Mouse (Mus musculus) embryonic facial prominence, embryonic 11.5 days (tissue): ENCODE results near the gene Cox4i1. TPM values are rescaled to one million over a fixed set of nuclear protein-coding genes. Genes with fewer than 3 reads are reported as not detected.

Experiments
- ATAC-seq: fragments of 200-750 bp; cut with Nextera tagmentation; replicated peaks from 2 replicates; pipeline ENCODE4 v1.8.0; 2017; ENCODE audit warnings: low read depth; ENCODE audit not compliant: insufficient number of reproducible peaks, low FRiP score, low TSS enrichment
- DNase-seq: peaks from one replicate; pipeline ENCODE4 v3.0.0-alpha.2; 2015; ENCODE audit warnings: low spot score
- H3K27ac ChIP-seq: fragments of 300-500 bp; sonication (generic); replicated peaks from 2 replicates; pipeline ENCODE4 v1.5.1; 2014; ENCODE audit warnings: mild to moderate bottlenecking, low read depth, low read length, control low read depth
- H3K27me3 ChIP-seq: fragments of 300-500 bp; sonication (generic); 2 replicates; pipeline ENCODE4 v1.6.1; 2014; ENCODE audit warnings: mild to moderate bottlenecking, low read length, moderate library complexity, mixed read lengths; ENCODE audit not compliant: control insufficient read depth, insufficient read depth
- H3K36me3 ChIP-seq: fragments of 300-500 bp; sonication (generic); replicated peaks from 2 replicates; pipeline ENCODE4 v1.6.1; 2014; ENCODE audit warnings: low read depth, mild to moderate bottlenecking, low read length, moderate library complexity, mixed read lengths; ENCODE audit not compliant: control insufficient read depth, insufficient read depth
- H3K4me1 ChIP-seq: fragments of 300-500 bp; sonication (generic); 2 replicates; pipeline ENCODE4 v1.6.1; 2014; ENCODE audit warnings: low read length, mixed read lengths; ENCODE audit not compliant: control insufficient read depth, insufficient read depth
- H3K4me2 ChIP-seq: fragments of 300-500 bp; sonication (generic); 2 replicates; pipeline ENCODE4 v1.6.1; 2014; ENCODE audit warnings: low read depth, mild to moderate bottlenecking, control low read depth, low read length, moderate library complexity
- H3K4me3 ChIP-seq: fragments of 300-500 bp; sonication (generic); 2 replicates; pipeline ENCODE4 v1.5.1; 2014; ENCODE audit warnings: low read depth, low read length, control low read depth
- H3K9ac ChIP-seq: fragments of 300-500 bp; sonication (generic); replicated peaks from 2 replicates; pipeline ENCODE4 v1.6.1; 2014; ENCODE audit warnings: mild to moderate bottlenecking, control low read depth, low read length
- H3K9me3 ChIP-seq: fragments of 300-500 bp; sonication (generic); replicated peaks from 2 replicates; pipeline ENCODE4 v1.6.1; 2016; ENCODE audit warnings: mild to moderate bottlenecking, low read length, inconsistent platforms, mixed read lengths; ENCODE audit not compliant: control insufficient read depth
- WGBS: fragments of 180-500 bp; shearing (Covaris S2); extraction: QIAGEN DNeasy Blood & Tissue Kit; methylation state at CpG from one replicate; pipeline ENCODE4 v1.1.7; 2014; 5-methylcytosine and 5-hydroxymethylcytosine counted together
- polyA plus RNA-seq: library from polyadenylated mRNA; unstranded; fragments of >200 nt; fragmentation: Nextera tagmentation; extraction: Ambion mirVana; gene quantifications from 2 replicates; pipeline ENCODE4 v1.2.1, GENCODE M21; 2014

Cox4i1 gene
- polyA plus RNA-seq, 1 experiment from 2014 or later: 854 TPM

DNA sequence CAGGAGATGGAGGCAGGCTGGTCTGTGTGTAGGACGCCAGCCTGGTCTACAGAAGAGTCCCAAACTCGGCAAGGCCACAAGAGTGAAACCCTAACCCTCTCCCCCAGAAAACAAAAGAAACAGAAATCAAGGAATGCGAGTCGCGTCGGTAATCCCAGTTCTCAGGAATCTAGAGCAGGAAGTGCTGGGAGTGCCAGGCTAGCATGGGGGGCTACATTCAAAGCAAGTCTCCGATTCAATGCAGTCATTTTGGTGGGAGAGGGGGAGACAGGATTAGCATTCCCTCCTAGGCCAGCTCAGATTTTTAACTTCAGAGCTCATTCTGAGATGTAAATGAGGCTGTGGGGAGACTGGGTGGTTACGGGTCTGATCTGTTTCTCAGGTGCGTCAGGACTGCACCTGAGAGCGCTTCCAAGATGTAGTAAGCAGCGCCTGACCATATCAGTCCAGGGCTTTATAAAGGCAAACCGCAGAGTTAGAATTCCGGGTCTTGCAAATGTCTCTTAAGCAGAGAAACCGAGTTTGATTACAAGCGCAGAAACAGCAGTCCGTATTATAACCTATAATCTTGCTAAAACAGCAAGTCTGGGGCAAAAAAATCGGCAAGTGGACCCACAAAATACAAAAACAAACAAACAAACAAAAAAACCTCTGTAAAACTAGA, 1.1 kb upstream of the Cox4i1 start:
- H3K27me3 ChIP-seq: no peaks in the 10 kb centered on the region
- H3K4me2 ChIP-seq: peak overlapping the region; percentile 64
- H3K27ac ChIP-seq: no peak overlapping the region
- H3K36me3 ChIP-seq: no peaks in the 10 kb centered on the region; the same call in 1 of the 2 replicates
- peaks cover 4% of the 10 kb centered on the region; the same call in 1 of the 2 replicates for H3K4me1 ChIP-seq
- no peaks in the 10 kb centered on the region for H3K9me3 ChIP-seq
- 1% methylated on average over 17 of the region's 17 CpGs for WGBS
- ATAC-seq: no peak
- H3K4me3 ChIP-seq: peak overlapping the region; percentile 96
- peak overlapping the region; percentile 93 for H3K9ac ChIP-seq
- peak; percentile 30 for DNase-seq

DNA sequence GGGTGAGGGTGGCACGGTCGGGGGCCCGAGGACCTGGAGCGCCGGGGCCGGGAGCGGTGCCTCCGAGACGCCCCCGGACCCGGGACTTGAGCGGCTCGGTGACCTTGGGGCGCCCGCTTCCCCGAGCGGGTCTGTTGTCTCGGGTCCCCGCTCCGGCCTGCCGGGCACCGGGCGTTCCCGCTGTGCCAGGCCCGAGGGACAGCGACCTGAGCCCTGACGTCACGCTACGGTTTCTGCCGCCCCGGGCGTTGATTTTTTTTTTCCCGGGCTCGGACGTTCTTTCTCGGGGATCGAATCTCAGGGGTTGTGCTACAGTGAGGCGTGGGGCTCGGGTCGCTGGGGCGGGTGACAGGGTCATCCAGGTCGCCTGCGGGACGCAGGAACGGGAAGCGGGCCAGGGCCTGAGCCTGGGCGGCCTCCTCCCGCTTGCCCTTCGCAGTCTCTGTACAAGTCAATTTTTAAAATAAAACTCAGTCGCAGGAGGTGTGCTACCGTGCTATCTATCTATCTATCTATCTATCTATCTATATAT, 418 bp downstream of the Cox4i1 start, which contains the start of gene Emc8:
Gene Emc8 (minus strand): TSS at position 200 of the 532 bp plus-strand sequence.
- no peaks in the 10 kb centered on the region for H3K9me3 ChIP-seq
- ATAC-seq: no peak
- H3K9ac ChIP-seq: peak within 1 kb of the TSS; percentile 93
- peak; percentile 14 for DNase-seq
- WGBS: under 1% methylated on average over 44 of the region's 51 CpGs
- peaks cover 2% of the 10 kb centered on the region for H3K36me3 ChIP-seq
- peak within 1 kb of the TSS; percentile 74 for H3K27ac ChIP-seq
- H3K4me2 ChIP-seq: peak within 1 kb of the TSS; percentile 90
- no peaks in the 10 kb centered on the region for H3K27me3 ChIP-seq
- peak within 1 kb of the TSS; percentile 96 for H3K4me3 ChIP-seq
- H3K4me1 ChIP-seq: peaks cover 4% of the 10 kb centered on the region; the same call in 1 of the 2 replicates

DNA sequence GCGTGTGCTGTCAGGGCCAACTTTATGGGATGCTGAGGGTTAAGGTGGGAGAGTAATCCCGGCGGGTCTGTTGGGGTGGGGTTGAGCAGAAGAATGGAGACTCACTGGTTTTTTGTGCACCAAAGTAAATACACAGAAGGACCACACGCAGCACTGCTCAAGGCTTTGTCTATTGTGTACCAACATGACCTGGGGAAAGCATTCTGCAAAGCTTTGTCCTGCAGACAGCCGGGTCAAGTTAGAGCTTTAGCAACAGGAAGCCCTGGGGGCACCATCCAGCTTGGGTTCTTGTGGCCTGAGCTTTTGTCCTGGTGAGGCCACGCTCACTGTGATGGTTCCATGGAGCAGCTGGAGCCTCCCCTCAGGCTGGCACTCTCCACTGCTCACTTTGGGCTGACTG, 3.8 kb downstream of the Cox4i1 start:
- no peak overlapping the region for H3K9ac ChIP-seq
- DNase-seq: no peak
- no peaks in the 10 kb centered on the region for H3K27me3 ChIP-seq
- WGBS: 43% methylated on average over 6 of the region's 6 CpGs
- H3K4me3 ChIP-seq: no peak overlapping the region
- ATAC-seq: no peak
- no peaks in the 10 kb centered on the region for H3K9me3 ChIP-seq
- H3K4me1 ChIP-seq: no peaks in the 10 kb centered on the region
- no peak overlapping the region for H3K4me2 ChIP-seq
- H3K36me3 ChIP-seq: peaks cover 9% of the 10 kb centered on the region
- H3K27ac ChIP-seq: no peak overlapping the region

DNA sequence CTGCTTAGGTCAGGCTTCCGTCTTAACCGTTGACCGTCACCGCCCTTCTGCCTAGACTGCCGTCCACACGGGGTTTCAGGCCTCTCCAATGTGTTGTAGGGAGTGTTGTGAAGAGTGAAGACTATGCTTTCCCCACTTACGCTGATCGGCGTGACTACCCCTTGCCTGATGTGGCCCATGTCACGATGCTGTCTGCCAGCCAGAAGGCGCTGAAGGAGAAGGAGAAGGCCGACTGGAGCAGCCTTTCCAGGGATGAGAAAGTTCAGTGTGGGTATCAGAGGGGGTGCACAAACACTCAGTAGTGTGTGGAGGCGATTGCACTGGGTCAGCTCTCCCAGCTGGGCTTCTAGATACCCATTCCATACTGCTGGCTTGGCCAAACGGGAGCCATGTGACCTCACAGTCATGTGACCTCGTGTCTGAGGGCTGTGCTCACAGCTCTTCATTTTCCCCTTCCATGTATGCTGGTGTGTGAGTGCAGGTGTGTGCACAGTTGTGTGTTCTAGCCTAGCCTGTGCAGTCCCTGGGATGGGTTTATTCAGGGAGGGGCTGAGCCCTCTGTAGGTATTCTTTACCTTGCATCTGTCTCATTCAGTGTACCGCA, 4.7 kb downstream of the Cox4i1 start:
- no peaks in the 10 kb centered on the region for H3K27me3 ChIP-seq
- no peak overlapping the region for H3K4me2 ChIP-seq
- no peak overlapping the region for H3K27ac ChIP-seq
- no peak for DNase-seq
- peaks cover 9% of the 10 kb centered on the region for H3K36me3 ChIP-seq
- no peak for ATAC-seq
- no peak overlapping the region for H3K9ac ChIP-seq
- H3K4me1 ChIP-seq: no peaks in the 10 kb centered on the region
- H3K4me3 ChIP-seq: no peak overlapping the region
- 91% methylated on average over 16 of the region's 16 CpGs for whole genome bisulfite sequencing
- no peaks in the 10 kb centered on the region for H3K9me3 ChIP-seq

DNA sequence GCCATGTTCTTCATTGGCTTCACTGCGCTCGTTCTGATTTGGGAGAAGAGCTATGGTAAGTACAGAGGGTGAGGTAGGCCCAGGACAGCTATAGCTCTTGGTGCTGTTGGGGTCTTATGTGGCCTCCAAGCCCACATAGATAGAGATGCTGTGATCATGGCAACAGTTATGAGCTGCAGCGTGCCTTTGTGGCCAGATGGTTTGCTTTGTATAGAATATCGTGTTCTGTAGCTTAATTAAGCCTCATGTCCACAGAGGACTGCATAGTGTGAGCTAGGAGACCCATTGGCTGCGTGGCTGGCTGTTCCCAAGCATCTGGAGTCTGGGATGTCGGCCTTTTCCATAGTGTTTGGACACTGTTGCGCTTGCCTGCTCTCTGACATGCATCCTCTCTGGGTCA, 5.3 kb downstream of the Cox4i1 start:
- DNase-seq (no peak), ATAC-seq (no peak)
- Histone ChIP-seq H3K27ac (no peak overlapping the region), H3K36me3 (peaks cover 9% of the 10 kb centered on the region), H3K9me3 (no peaks in the 10 kb centered on the region), H3K9ac (no peak overlapping the region), H3K27me3 (no peaks in the 10 kb centered on the region), H3K4me1 (no peaks in the 10 kb centered on the region), H3K4me3 (no peak overlapping the region), H3K4me2 (no peak overlapping the region)
- 90% methylated on average over 7 of the region's 7 CpGs for WGBS

DNA sequence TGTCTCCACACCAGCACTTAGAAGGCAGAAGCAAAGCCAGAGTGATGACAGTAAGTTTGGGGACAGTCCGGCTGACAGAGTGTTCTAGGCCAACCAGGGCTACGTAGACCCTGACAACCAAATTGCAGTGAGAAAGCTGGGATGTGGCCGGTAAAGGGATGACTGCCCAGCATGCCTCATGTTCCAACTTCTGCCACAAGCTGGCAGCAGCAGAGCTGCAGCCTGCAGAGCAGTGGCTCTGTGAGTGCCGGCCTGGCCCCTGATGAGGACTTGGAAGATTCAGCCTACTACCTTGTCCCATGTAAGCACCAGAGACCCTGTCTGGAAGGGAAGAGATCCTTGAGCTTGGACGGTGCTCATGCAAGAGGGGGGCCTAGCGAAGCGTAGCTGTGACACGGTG, 7.7 kb downstream of the Cox4i1 start:
- no peak for ATAC-seq
- H3K27ac ChIP-seq: no peak overlapping the region

DNA sequence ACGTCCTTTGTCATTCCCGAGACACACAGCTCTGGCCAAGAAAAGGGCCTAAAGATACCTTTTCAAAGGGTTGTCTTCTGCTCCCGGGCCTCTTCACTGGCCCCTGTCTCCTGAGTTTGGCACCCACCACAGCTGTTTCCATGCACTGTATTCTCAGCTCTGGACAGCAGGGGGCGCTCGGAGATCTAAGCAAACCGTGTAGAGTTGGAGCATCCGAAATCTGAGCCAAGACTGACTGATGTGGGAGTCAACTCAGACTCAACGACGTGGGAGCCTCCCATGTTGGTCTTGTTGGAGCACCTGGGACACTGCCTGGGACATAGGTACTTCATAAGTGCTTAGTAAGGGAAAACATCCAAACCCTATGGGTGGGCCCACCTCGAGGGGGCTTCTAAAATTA, 10.4 kb downstream of the Cox4i1 start:
- 13% methylated on average over 10 of the region's 10 CpGs for WGBS
- Histone ChIP-seq H3K9me3 (no peaks in the 10 kb centered on the region), H3K27me3 (no peaks in the 10 kb centered on the region), H3K27ac (no peak overlapping the region), H3K4me3 (no peak overlapping the region), H3K9ac (no peak overlapping the region), H3K4me2 (no peak overlapping the region), H3K36me3 (peaks cover 6% of the 10 kb centered on the region; the same call in 1 of the 2 replicates), H3K4me1 (no peaks in the 10 kb centered on the region)
- DNase-seq: peak; percentile 92
- ATAC-seq: no peak

More for the DNA sequence above, 7.7 kb downstream of the Cox4i1 start:
- no peaks in the 10 kb centered on the region for H3K27me3 ChIP-seq
- 71% methylated on average over 8 of the region's 8 CpGs for WGBS
- H3K4me3 ChIP-seq: no peak overlapping the region
- H3K9ac ChIP-seq: no peak overlapping the region
- no peaks in the 10 kb centered on the region for H3K4me1 ChIP-seq
- H3K9me3 ChIP-seq: no peaks in the 10 kb centered on the region
- no peak overlapping the region for H3K4me2 ChIP-seq
- peaks cover 9% of the 10 kb centered on the region; the same call in 1 of the 2 replicates for H3K36me3 ChIP-seq
- DNase-seq: no peak
